26 mouse cellular contexts compared by ENCODE assay signal in genomic region chr2:175156696-175157095, GRCm38 (mm10). TPM values are rescaled to one million over a fixed set of nuclear protein-coding genes. Genes with fewer than 3 reads are reported as not detected.
"Had no signal": no experiment of that assay in that cellular context is flagged by ENCODE, and none has a peak within 500 bp of the region (broad histone marks: within the 10 kb centered on the region; RNA-seq: fewer than 3 reads in every experiment).

No protein-coding gene starts in this region.

- H3K27me3 ChIP-seq: embryonic facial prominence, embryonic 12.5 days; embryonic facial prominence, embryonic 13.5 days; embryonic facial prominence, embryonic 15.5 days; forebrain, embryonic 12.5 days; forebrain, embryonic 13.5 days; forebrain, embryonic 15.5 days had no signal

- H3K4me2 ChIP-seq: embryonic facial prominence, embryonic 12.5 days; embryonic facial prominence, embryonic 13.5 days; embryonic facial prominence, embryonic 15.5 days; forebrain, embryonic 12.5 days; forebrain, embryonic 13.5 days; forebrain, embryonic 15.5 days had no signal

- H3K9me3 ChIP-seq: embryonic facial prominence, embryonic 15.5 days; forebrain, embryonic 15.5 days had no signal

- DNase-seq: cerebellum, adult 9-11 months; cerebellum, postnatal 10 days; cerebellum, postnatal 14 days; cerebellum, postnatal 25 days; cerebellum, postnatal 36 days; embryo, embryonic 11 days; forebrain, postnatal 0 days; gastrocnemius, adult 2 months; gastrocnemius, postnatal 10 days; gastrocnemius, postnatal 14 days; gastrocnemius, postnatal 25 days; gastrocnemius, postnatal 36 days; heart, adult 18-20 months; heart, adult 2 months had no signal

- ATAC-seq: forebrain, embryonic 13.5 days; forebrain, embryonic 14.5 days; forebrain, embryonic 15.5 days; forebrain, embryonic 16.5 days; forebrain, postnatal 0 days had no signal

- H3K4me3 ChIP-seq: embryonic facial prominence, embryonic 10.5 days; embryonic facial prominence, embryonic 12.5 days; embryonic facial prominence, embryonic 13.5 days; embryonic facial prominence, embryonic 15.5 days; erythroblast, embryonic 14.5 days; forebrain, embryonic 10.5 days; forebrain, embryonic 12.5 days; forebrain, embryonic 13.5 days; forebrain, embryonic 15.5 days; gastrocnemius, adult 2 months; heart, adult 2 months; heart, embryonic 10.5 days had no signal

- H3K27ac ChIP-seq: embryonic facial prominence, embryonic 10.5 days; embryonic facial prominence, embryonic 12.5 days; embryonic facial prominence, embryonic 13.5 days; embryonic facial prominence, embryonic 15.5 days; forebrain, embryonic 10.5 days; forebrain, embryonic 12.5 days; forebrain, embryonic 13.5 days; forebrain, embryonic 15.5 days; gastrocnemius, adult 2 months; heart, adult 2 months; heart, embryonic 10.5 days had no signal

- H3K36me3 ChIP-seq: embryonic facial prominence, embryonic 10.5 days; embryonic facial prominence, embryonic 12.5 days; embryonic facial prominence, embryonic 13.5 days; embryonic facial prominence, embryonic 15.5 days; forebrain, embryonic 10.5 days; forebrain, embryonic 12.5 days; forebrain, embryonic 15.5 days; heart, embryonic 10.5 days had no signal

- H3K9ac ChIP-seq: embryonic facial prominence, embryonic 12.5 days; embryonic facial prominence, embryonic 13.5 days; embryonic facial prominence, embryonic 15.5 days; forebrain, embryonic 12.5 days; forebrain, embryonic 13.5 days; forebrain, embryonic 15.5 days; forebrain, postnatal 0 days had no signal

- H3K4me1 ChIP-seq: embryonic facial prominence, embryonic 10.5 days; embryonic facial prominence, embryonic 12.5 days; embryonic facial prominence, embryonic 13.5 days; embryonic facial prominence, embryonic 15.5 days; forebrain, embryonic 10.5 days; forebrain, embryonic 12.5 days; forebrain, embryonic 13.5 days; forebrain, embryonic 15.5 days; heart, embryonic 10.5 days had no signal

RNA-seq across cellular contexts. Expression of gene Gm14399, which starts 14.9 kb away (rescaled TPM):
- polyA plus RNA-seq: erythroblast, embryonic 14.5 days had no signal

RNA-seq across cellular contexts. Expression of gene Gm14443, which starts 19.0 kb away (rescaled TPM):
- polyA plus RNA-seq: erythroblast, embryonic 14.5 days had no signal
